Mouse (Mus musculus) heart, embryonic 11.5 days (tissue): ENCODE results near the gene Adcy4. TPM values are rescaled to one million over a fixed set of nuclear protein-coding genes. Genes with fewer than 3 reads are reported as not detected.
"Not testable (repeated sequence)": the region's sequence is repeated elsewhere in the genome, so short reads cannot be mapped to it uniquely, and the experiment has no call there.

ENCODE experiments used
- ATAC-seq: fragments of 200-750 bp; cut with Nextera tagmentation; replicated peaks from 2 replicates; pipeline ENCODE4 v1.8.0; 2017; ENCODE audit warnings: moderate library complexity; ENCODE audit not compliant: insufficient number of reproducible peaks, low FRiP score, low TSS enrichment
- H3K27ac ChIP-seq: fragments of 300-500 bp; sonication (generic); 2 replicates; pipeline ENCODE4 v1.5.1; 2014; ENCODE audit warnings: mild to moderate bottlenecking, low read depth, low read length
- H3K27me3 ChIP-seq: fragments of 300-500 bp; sonication (generic); 2 replicates; pipeline ENCODE4 v1.6.1; 2014; ENCODE audit warnings: mild to moderate bottlenecking, low read length, mixed read lengths; ENCODE audit not compliant: control insufficient read depth, insufficient read depth
- H3K36me3 ChIP-seq: fragments of 300-500 bp; sonication (generic); 2 replicates; pipeline ENCODE4 v1.6.1; 2014; ENCODE audit warnings: mild to moderate bottlenecking, low read length, moderate library complexity, mixed read lengths; ENCODE audit not compliant: control insufficient read depth, insufficient read depth
- H3K4me1 ChIP-seq: fragments of 300-500 bp; sonication (generic); 2 replicates; pipeline ENCODE4 v1.6.1; 2014; ENCODE audit warnings: low read length; ENCODE audit not compliant: control insufficient read depth, insufficient read depth
- H3K4me2 ChIP-seq: fragments of 300-500 bp; sonication (generic); 2 replicates; pipeline ENCODE4 v1.6.1; 2014; ENCODE audit warnings: mild to moderate bottlenecking, moderate library complexity
- H3K4me3 ChIP-seq: fragments of 300-500 bp; sonication (generic); 2 replicates; pipeline ENCODE4 v1.5.1; 2014; ENCODE audit warnings: low read depth, low read length
- H3K9ac ChIP-seq: fragments of 300-500 bp; sonication (generic); 2 replicates; pipeline ENCODE4 v1.6.1; 2014; ENCODE audit warnings: mild to moderate bottlenecking, low read depth, low read length, moderate library complexity
- H3K9me3 ChIP-seq: fragments of 300-500 bp; sonication (generic); replicated peaks from 2 replicates; pipeline ENCODE4 v1.6.1; 2016; ENCODE audit warnings: low read length; ENCODE audit not compliant: control insufficient read depth
- WGBS: fragments of 180-500 bp; shearing (Covaris S2); extraction: QIAGEN DNeasy Blood & Tissue Kit; methylation state at CpG from one replicate; pipeline ENCODE4 v1.1.7; 2014; ENCODE audit not compliant: insufficient replicate concordance; 5-methylcytosine and 5-hydroxymethylcytosine counted together
- polyA plus RNA-seq: library from polyadenylated mRNA; unstranded; fragments of >200 nt; fragmentation: Nextera tagmentation; extraction: Ambion mirVana; gene quantifications from 2 replicates; pipeline ENCODE4 v1.2.1, GENCODE M21; 2014

Adcy4 gene
- polyA plus RNA-seq, 1 experiment from 2014 or later = 13.2 TPM

GRCm38 (mm10) chr14:55767519-55768414, 16.1 kb downstream of the Adcy4 start:
- peak; percentile 36; the same call in 1 of the 2 replicates for ATAC-seq
- WGBS = 11% methylated on average over 52 of the region's 52 CpGs
- H3K27me3 ChIP-seq = peaks cover 29% of the 10 kb centered on the region
- H3K27ac ChIP-seq = no peak overlapping the region
- H3K36me3 ChIP-seq = no peaks in the 10 kb centered on the region
- peaks cover 11% of the 10 kb centered on the region for H3K4me1 ChIP-seq
- H3K4me2 ChIP-seq = peak overlapping the region; percentile 60
- peak overlapping the region; percentile 61; the same call in 1 of the 2 replicates for H3K9ac ChIP-seq
- peak overlapping the region; percentile 27 for H3K4me3 ChIP-seq
- no peaks in the 10 kb centered on the region for H3K9me3 ChIP-seq

GRCm38 (mm10) chr14:55765696-55766095, 18.2 kb downstream of the Adcy4 start, which contains the start of gene Ltb4r1:
Gene Ltb4r1, plus strand, starts transcription at chr14:55765962.
- no peak within 1 kb of the TSS for H3K4me2 ChIP-seq
- H3K4me3 ChIP-seq = no peak within 1 kb of the TSS
- no peak for ATAC-seq
- peaks cover 11% of the 10 kb centered on the region for H3K4me1 ChIP-seq
- H3K27me3 ChIP-seq = peaks cover 38% of the 10 kb centered on the region
- 72% methylated on average over 4 of the region's 4 CpGs for WGBS
- no peak within 1 kb of the TSS for H3K9ac ChIP-seq
- H3K9me3 ChIP-seq = no peaks in the 10 kb centered on the region
- no peak within 1 kb of the TSS for H3K27ac ChIP-seq
- H3K36me3 ChIP-seq = no peaks in the 10 kb centered on the region

- no peak overlapping the region for H3K4me3 ChIP-seq
- H3K27ac ChIP-seq = 0 out of 2 replicates have a peak overlapping the region, but pooled peaks have one; percentile 50
- no peak overlapping the region for H3K9ac ChIP-seq
- H3K4me1 ChIP-seq = peaks cover 14% of the 10 kb centered on the region
- no peaks in the 10 kb centered on the region for H3K36me3 ChIP-seq
- H3K9me3 ChIP-seq = no peaks in the 10 kb centered on the region
- peaks cover 26% of the 10 kb centered on the region for H3K27me3 ChIP-seq
- peak overlapping the region; percentile 97 for H3K4me2 ChIP-seq
- WGBS = 27% methylated on average over 7 of the region's 7 CpGs
- no peak for ATAC-seq
Observed at GRCm38 (mm10) chr14:55763166-55763565, 20.7 kb downstream of the Adcy4 start.

GRCm38 (mm10) chr14:55762001-55762821, 21.7 kb downstream of the Adcy4 start:
- peak; percentile 55 for ATAC-seq
- Histone ChIP-seq H3K9me3 (no peaks in the 10 kb centered on the region), H3K27ac (no peak overlapping the region), H3K4me1 (peaks cover 17% of the 10 kb centered on the region), H3K27me3 (peaks cover 24% of the 10 kb centered on the region), H3K4me2 (peak overlapping the region; percentile 97), H3K4me3 (peak overlapping the region; percentile 50), H3K36me3 (no peaks in the 10 kb centered on the region), H3K9ac (peak overlapping the region; percentile 74)
- WGBS = under 1% methylated on average over 76 of the region's 77 CpGs

- Histone ChIP-seq H3K36me3 (no peaks in the 10 kb centered on the region), H3K9me3 (no peaks in the 10 kb centered on the region), H3K9ac (peak within 1 kb of the TSS; percentile 74), H3K4me2 (peak within 1 kb of the TSS; percentile 97), H3K27me3 (peaks cover 20% of the 10 kb centered on the region), H3K27ac (no peak within 1 kb of the TSS), H3K4me1 (peaks cover 17% of the 10 kb centered on the region), H3K4me3 (peak within 1 kb of the TSS; percentile 50)
- no peak for ATAC-seq
- 64% methylated on average over 6 of the region's 6 CpGs for WGBS
Observed at GRCm38 (mm10) chr14:55761163-55761562, 22.7 kb downstream of the Adcy4 start, which contains the start of gene Ltb4r2. Gene Ltb4r2, plus strand, starts transcription at chr14:55761428.

- H3K27ac ChIP-seq, H3K9me3 ChIP-seq, ATAC-seq, H3K36me3 ChIP-seq, H3K4me3 ChIP-seq, H3K9ac ChIP-seq: not testable (repeated sequence)
- WGBS = 0% methylated on average over 6 of the region's 6 CpGs
- H3K4me2 ChIP-seq = peak overlapping the region; percentile 56
- H3K27me3 ChIP-seq = peaks cover 19% of the 10 kb centered on the region
- H3K4me1 ChIP-seq = peaks cover 17% of the 10 kb centered on the region
Observed at GRCm38 (mm10) chr14:55760156-55760555, 23.7 kb downstream of the Adcy4 start.

- Histone ChIP-seq H3K4me1 (peaks cover 12% of the 10 kb centered on the region), H3K9me3 (no peaks in the 10 kb centered on the region), H3K4me3 (no peak within 1 kb of the TSS), H3K36me3 (peaks cover 16% of the 10 kb centered on the region), H3K27ac (0 out of 2 replicates have a peak within 1 kb of the TSS, but pooled peaks have one; percentile 29), H3K9ac (no peak within 1 kb of the TSS), H3K4me2 (peak within 1 kb of the TSS; percentile 48), H3K27me3 (peaks cover 13% of the 10 kb centered on the region)
- ATAC-seq = no peak
- WGBS = 13% methylated on average over 8 of the region's 8 CpGs
Observed at GRCm38 (mm10) chr14:55758363-55758784, 25.5 kb downstream of the Adcy4 start, which contains the start of gene Cideb. Gene Cideb, minus strand, starts transcription at chr14:55758458.

GRCm38 (mm10) chr14:55757566-55757965, 26.3 kb downstream of the Adcy4 start:
- Histone ChIP-seq H3K36me3 (peaks cover 24% of the 10 kb centered on the region), H3K9ac (no peak overlapping the region), H3K9me3 (no peaks in the 10 kb centered on the region), H3K4me2 (peak overlapping the region; percentile 48), H3K4me3 (no peak overlapping the region), H3K4me1 (peaks cover 7% of the 10 kb centered on the region), H3K27me3 (peaks cover 13% of the 10 kb centered on the region), H3K27ac (0 out of 2 replicates have a peak overlapping the region, but pooled peaks have one; percentile 29)
- no peak for ATAC-seq
- 33% methylated on average over 6 of the region's 6 CpGs for WGBS
